Mouse (Mus musculus) megakaryocyte-erythroid progenitor cell, adult 5-6 weeks (primary cell): ENCODE data around the gene Exoc4. TPM values are rescaled to one million over a fixed set of nuclear protein-coding genes. Genes with fewer than 3 reads are reported as not detected.
A peak's percentile ranks its signal among the peaks of the same experiment; 100 is the strongest.

Source experiments
- ATAC-seq: replicated peaks from 2 replicates; pipeline ENCODE4 v1.8.0; 2016; ENCODE audit warnings: mild to moderate bottlenecking, inconsistent platforms; ENCODE audit not compliant: severe bottlenecking, poor library complexity, low FRiP score, low TSS enrichment
- total RNA-seq, 2 experiments: library from RNA; stranded (forward) in 1 of 2; stranded (reverse) in 1 of 2; fragments of 200-1000, 215-1000 nt in 1 of 2; fragments of >200 nt in 1 of 2; fragmentation: Nextera tagmentation in 1 of 2; gene quantifications; 2 replicates each; pipeline ENCODE4 v1.2.3; 2014 to 2017

The Exoc4 gene
- total RNA-seq, 2 experiments from 2014 or later, result 49.6 to 57.8 TPM

- ATAC-seq, result no peak
Measured at GRCm38 (mm10) chr6:33890926-33891325, 642.0 kb downstream of the Exoc4 start.

- no peak for ATAC-seq
Measured at GRCm38 (mm10) chr6:33892142-33892541, 643.3 kb downstream of the Exoc4 start.

- ATAC-seq, result peak; percentile 52; the same call in 1 of the 2 replicates
Measured at GRCm38 (mm10) chr6:33899973-33900372, 651.1 kb downstream of the Exoc4 start.

- no peak for ATAC-seq
Measured at GRCm38 (mm10) chr6:33900615-33901014, 651.7 kb downstream of the Exoc4 start.

- no peak for ATAC-seq
Measured at GRCm38 (mm10) chr6:33905099-33905498, 656.2 kb downstream of the Exoc4 start.

GRCm38 (mm10) chr6:33910671-33911070 lies 661.8 kb downstream of the Exoc4 start:
- ATAC-seq, result no peak

- no peak for ATAC-seq
Measured at GRCm38 (mm10) chr6:33913072-33913471, 664.2 kb downstream of the Exoc4 start.

- no peak for ATAC-seq
Measured at GRCm38 (mm10) chr6:33913486-33913885, 664.6 kb downstream of the Exoc4 start.

- no peak for ATAC-seq
Measured at GRCm38 (mm10) chr6:33913964-33914363, 665.1 kb downstream of the Exoc4 start.

GRCm38 (mm10) chr6:33923571-33923970 lies 674.7 kb downstream of the Exoc4 start:
- no peak for ATAC-seq

- ATAC-seq, result no peak
Measured at GRCm38 (mm10) chr6:33924888-33925287, 676.0 kb downstream of the Exoc4 start.

GRCm38 (mm10) chr6:33929342-33930086 lies 680.6 kb downstream of the Exoc4 start:
- ATAC-seq, result peak; percentile 89

- no peak for ATAC-seq
Measured at GRCm38 (mm10) chr6:33930087-33930945, 681.4 kb downstream of the Exoc4 start.

GRCm38 (mm10) chr6:33937906-33938305 lies 689.0 kb downstream of the Exoc4 start:
- no peak for ATAC-seq

- no peak for ATAC-seq
Measured at GRCm38 (mm10) chr6:33939169-33939568, 690.3 kb downstream of the Exoc4 start.

- ATAC-seq, result no peak
Measured at GRCm38 (mm10) chr6:33946911-33947489, 698.1 kb downstream of the Exoc4 start.

- no peak for ATAC-seq
Measured at GRCm38 (mm10) chr6:33950113-33950512, 701.2 kb downstream of the Exoc4 start.

- ATAC-seq, result no peak
Measured at GRCm38 (mm10) chr6:33955469-33955868, 706.6 kb downstream of the Exoc4 start.

- ATAC-seq, result no peak
Measured at GRCm38 (mm10) chr6:33958281-33958680, 709.4 kb downstream of the Exoc4 start.

GRCm38 (mm10) chr6:33960766-33961165 lies 711.9 kb downstream of the Exoc4 start:
- ATAC-seq, result no peak
